Mouse (Mus musculus) granulocyte monocyte progenitor cell, adult 5-6 weeks (primary cell): ENCODE data around the gene Gpc1. TPM values are rescaled to one million over a fixed set of nuclear protein-coding genes. Genes with fewer than 3 reads are reported as not detected.

ENCODE experiments used
- ATAC-seq: replicated peaks from 2 replicates; pipeline ENCODE4 v1.8.0; 2016; ENCODE audit warnings: mild to moderate bottlenecking, moderate TSS enrichment, inconsistent platforms; ENCODE audit not compliant: poor library complexity, severe bottlenecking
- total RNA-seq, 2 experiments: library from RNA; stranded (forward) in 1 of 2; stranded (reverse) in 1 of 2; fragments of 200-712, 200-1000 nt in 1 of 2; fragments of >200 nt in 1 of 2; fragmentation: Nextera tagmentation in 1 of 2; gene quantifications; 2 replicates each; pipeline ENCODE4 v1.2.3; 2014 to 2017

Gene Gpc1
- total RNA-seq, 2 experiments from 2014 or later = 65.2 to 74.6 TPM

- ATAC-seq = no peak
Measured at GRCm38 (mm10) chr1:92875360-92876111, 44.1 kb downstream of the Gpc1 start.

GRCm38 (mm10) chr1:92877431-92877978 lies 46.1 kb downstream of the Gpc1 start:
- no peak for ATAC-seq

GRCm38 (mm10) chr1:92878066-92878741 lies 46.8 kb downstream of the Gpc1 start:
- ATAC-seq = no peak

GRCm38 (mm10) chr1:92879266-92879665 lies 47.8 kb downstream of the Gpc1 start:
- no peak for ATAC-seq

GRCm38 (mm10) chr1:92880101-92880500 lies 48.7 kb downstream of the Gpc1 start:
- ATAC-seq = no peak

- no peak for ATAC-seq
Measured at GRCm38 (mm10) chr1:92881982-92882381, 50.5 kb downstream of the Gpc1 start.

GRCm38 (mm10) chr1:92888901-92889655 lies 57.6 kb downstream of the Gpc1 start:
- ATAC-seq = no peak

- ATAC-seq = no peak
Measured at GRCm38 (mm10) chr1:92892791-92893190, 61.3 kb downstream of the Gpc1 start.

GRCm38 (mm10) chr1:92893896-92894295 lies 62.5 kb downstream of the Gpc1 start:
- no peak for ATAC-seq

- ATAC-seq = peak; percentile 97
Measured at GRCm38 (mm10) chr1:92895089-92895488, 63.6 kb downstream of the Gpc1 start.

GRCm38 (mm10) chr1:92902786-92903185 lies 71.3 kb downstream of the Gpc1 start, which contains the start of gene Ankmy1:
TSS of gene Ankmy1 (minus strand) at chr1:92902906.
- no peak for ATAC-seq

GRCm38 (mm10) chr1:92903627-92904026 lies 72.2 kb downstream of the Gpc1 start:
- no peak for ATAC-seq

GRCm38 (mm10) chr1:92905703-92906310 lies 74.4 kb downstream of the Gpc1 start:
- no peak for ATAC-seq

GRCm38 (mm10) chr1:92906779-92907631 lies 75.6 kb downstream of the Gpc1 start, which contains the start of gene Dusp28:
TSS of gene Dusp28 (plus strand) at chr1:92906981.
- ATAC-seq = peak; percentile 67

- peak; percentile 10 for ATAC-seq
Measured at GRCm38 (mm10) chr1:92907632-92908360, 76.4 kb downstream of the Gpc1 start.

GRCm38 (mm10) chr1:92908664-92909063 lies 77.2 kb downstream of the Gpc1 start:
- no peak for ATAC-seq

GRCm38 (mm10) chr1:92909068-92909467 lies 77.6 kb downstream of the Gpc1 start:
- ATAC-seq = no peak
